Mouse (Mus musculus) bone marrow, adult 2 months (tissue): ENCODE measurements around the gene Itgal. TPM values are rescaled to one million over a fixed set of nuclear protein-coding genes. Genes with fewer than 3 reads are reported as not detected.
"Not testable (repeated sequence)": the region's sequence is repeated elsewhere in the genome, so short reads cannot be mapped to it uniquely, and the experiment has no call there.

Experiments used
- H3K27ac ChIP-seq: fragments of 200-500 bp; 2 replicates; pipeline ENCODE4 v1.5.1; 2012; ENCODE audit warnings: low read depth, mild to moderate bottlenecking, control low read depth, inconsistent platforms, low read length; ENCODE audit not compliant: control insufficient read depth, poor library complexity, insufficient read depth
- H3K4me1 ChIP-seq: fragments of 200-500 bp; 2 replicates; pipeline ENCODE4 v1.6.1; 2011; ENCODE audit warnings: low read length; ENCODE audit not compliant: control insufficient read depth, insufficient read depth
- H3K4me3 ChIP-seq: fragments of 200-500 bp; replicated peaks from 2 replicates; pipeline ENCODE3; 2011; ENCODE audit warnings: mild to moderate bottlenecking, low read depth, low read length, control low read depth; ENCODE audit not compliant: control insufficient read depth
- CTCF ChIP-seq: fragments of 200-500 bp; IDR thresholded peaks from 2 replicates; pipeline ENCODE4 v1.5.1; 2011; ENCODE audit warnings: low read length, control low read depth; ENCODE audit not compliant: control insufficient read depth, insufficient read depth
- POLR2A ChIP-seq: fragments of 200-500 bp; IDR thresholded peaks from 2 replicates; pipeline ENCODE4 v1.6.1; 2011; ENCODE audit warnings: low read depth, mild to moderate bottlenecking, control low read depth, low read length, borderline replicate concordance; ENCODE audit not compliant: control insufficient read depth
- WGBS: fragments of 180-500 bp; shearing (Covaris S2); methylation state at CpG from one replicate; pipeline ENCODE4 v1.1.7; 2018; 5-methylcytosine and 5-hydroxymethylcytosine counted together
- polyA plus RNA-seq: library from polyadenylated mRNA; stranded (reverse); fragments of >200 nt; gene quantifications from 2 replicates; pipeline ENCODE4 v1.2.4, GENCODE M21; 2011; ENCODE audit warnings: low replicate concordance; ENCODE audit not compliant: missing spikeins, insufficient read depth, insufficient read length

The Itgal gene
- polyA plus RNA-seq, 1 experiment = 51.9 TPM

GRCm38 (mm10) chr7:127321106-127321505, 25.0 kb downstream of the Itgal start:
- WGBS = 71% methylated on average over 4 of the region's 4 CpGs
- Histone ChIP-seq H3K4me1 (no peaks in the 10 kb centered on the region), H3K27ac (no peak overlapping the region), H3K4me3 (no peak overlapping the region)
- TF ChIP-seq CTCF = no peak
- no peak for TF ChIP-seq POLR2A

- Histone ChIP-seq H3K4me1 (no peaks in the 10 kb centered on the region), H3K4me3 (no peak overlapping the region), H3K27ac (no peak overlapping the region)
- TF ChIP-seq CTCF (0 out of 2 replicates have a peak, but pooled peaks have one; percentile 30), POLR2A (no peak)
- 48% methylated on average over 5 of the region's 5 CpGs for WGBS
These were observed 26.0 kb downstream of the Itgal start for GRCm38 (mm10) chr7:127322085-127322484.

DNA sequence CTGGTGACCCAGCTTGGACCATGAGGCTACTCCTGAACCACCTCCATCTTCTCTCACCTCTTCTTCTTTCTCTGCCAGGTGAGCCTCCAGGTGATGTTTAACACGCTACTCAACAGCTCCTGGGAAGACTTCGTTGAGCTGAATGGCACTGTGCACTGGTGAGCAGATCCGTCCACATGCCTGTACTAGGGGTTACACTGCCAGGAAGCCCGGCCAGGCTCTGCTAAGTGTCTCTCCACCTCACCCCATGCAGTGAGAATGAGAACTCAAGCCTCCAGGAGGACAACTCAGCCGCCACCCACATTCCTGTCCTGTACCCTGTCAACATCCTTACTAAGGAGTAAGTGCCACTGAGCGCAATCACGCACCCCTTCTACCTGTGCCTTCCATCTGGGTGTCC, 28.9 kb downstream of the Itgal start:
- 85% methylated on average over 7 of the region's 7 CpGs for WGBS
- Histone ChIP-seq H3K4me3 (no peak overlapping the region), H3K4me1 (no peaks in the 10 kb centered on the region), H3K27ac (no peak overlapping the region)
- no peak for TF ChIP-seq CTCF

- no peak for TF ChIP-seq CTCF
- TF ChIP-seq POLR2A = no peak
- Histone ChIP-seq H3K4me1 (no peaks in the 10 kb centered on the region), H3K27ac (no peak overlapping the region), H3K4me3 (no peak overlapping the region)
- WGBS = 84% methylated on average over 8 of the region's 8 CpGs
These were observed 29.5 kb downstream of the Itgal start for GRCm38 (mm10) chr7:127325550-127325949.

DNA sequence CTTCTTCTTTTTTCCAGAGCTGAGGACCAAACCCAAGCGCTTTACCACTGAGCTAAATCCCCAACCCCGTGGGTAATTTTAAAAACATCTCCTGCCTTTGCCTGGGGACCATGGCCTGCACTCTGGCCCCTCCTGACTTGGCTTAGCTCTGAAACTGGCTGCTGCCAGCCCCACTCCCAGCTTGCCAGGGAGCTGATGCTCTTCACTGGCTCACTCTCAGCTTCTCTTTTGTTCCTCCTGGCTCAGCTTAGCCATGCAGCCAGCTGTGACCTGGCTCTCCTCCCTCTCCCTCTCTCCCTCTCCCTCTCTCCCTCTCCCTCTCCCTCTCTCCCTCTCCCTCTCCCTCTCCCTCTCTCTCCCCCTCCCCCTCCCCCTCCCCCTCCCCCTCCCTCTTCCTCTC, 30.6 kb downstream of the Itgal start:
- H3K4me1 ChIP-seq = no peaks in the 10 kb centered on the region
- TF ChIP-seq CTCF = no peak
- TF ChIP-seq POLR2A = no peak
- no peak overlapping the region for H3K4me3 ChIP-seq
- no peak overlapping the region for H3K27ac ChIP-seq
- 82% methylated on average over 2 of the region's 2 CpGs for WGBS

GRCm38 (mm10) chr7:127333240-127333639, 37.2 kb downstream of the Itgal start:
- 78% methylated on average over 6 of the region's 6 CpGs for WGBS
- Histone ChIP-seq H3K4me3 (no peak overlapping the region), H3K27ac (no peak overlapping the region), H3K4me1 (no peaks in the 10 kb centered on the region; the same call in 1 of the 2 replicates)
- TF ChIP-seq POLR2A = no peak
- no peak for TF ChIP-seq CTCF

DNA sequence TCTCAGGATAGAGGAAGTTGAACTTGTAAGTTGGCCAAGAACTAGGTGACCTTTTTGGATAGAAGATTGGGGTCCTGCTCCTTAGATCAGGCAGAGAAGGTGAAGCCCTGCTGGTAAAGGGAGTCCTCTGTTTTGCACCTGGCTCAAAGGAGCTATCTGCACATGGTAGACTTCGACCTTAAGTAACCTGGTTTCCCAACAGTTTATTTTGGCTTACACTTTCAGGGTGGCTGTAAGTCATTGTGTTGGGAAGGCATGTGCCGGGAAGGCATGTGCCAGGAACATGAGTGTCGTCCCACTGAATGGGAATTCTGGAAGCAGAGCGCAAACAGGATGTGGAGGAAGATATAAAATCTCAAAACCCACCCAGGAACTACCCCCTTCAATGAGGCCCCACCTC, 39.5 kb downstream of the Itgal start:
- no peak overlapping the region for H3K27ac ChIP-seq
- WGBS = 83% methylated on average over 4 of the region's 4 CpGs
- no peak for TF ChIP-seq CTCF
- no peak for TF ChIP-seq POLR2A
- no peak overlapping the region for H3K4me3 ChIP-seq
- H3K4me1 ChIP-seq = no peaks in the 10 kb centered on the region; the same call in 1 of the 2 replicates

DNA sequence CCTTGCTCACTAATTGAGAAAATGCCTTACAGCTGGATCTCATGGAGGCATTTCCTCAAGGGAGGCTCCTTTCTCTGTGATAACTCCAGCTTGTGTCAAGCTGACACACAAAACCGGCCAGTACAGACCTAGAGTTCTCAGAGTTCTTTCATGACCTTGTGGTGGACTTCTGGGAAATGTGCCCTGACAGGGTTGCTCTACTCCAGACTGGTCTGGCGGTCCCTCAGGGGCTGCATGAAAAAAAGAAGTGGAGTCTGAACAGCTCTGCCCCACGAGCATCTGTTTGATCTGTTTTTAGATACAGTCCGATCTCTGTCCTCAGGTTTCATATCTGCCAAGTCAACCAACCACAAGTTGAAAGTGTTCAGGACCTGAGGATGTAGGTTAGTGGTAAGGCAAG, 41.6 kb downstream of the Itgal start:
- TF ChIP-seq CTCF (no peak), POLR2A (no peak)
- Histone ChIP-seq H3K27ac (no peak overlapping the region), H3K4me1 (no peaks in the 10 kb centered on the region; the same call in 1 of the 2 replicates), H3K4me3 (no peak overlapping the region)
- 32% methylated on average over 4 of the region's 4 CpGs for WGBS

DNA sequence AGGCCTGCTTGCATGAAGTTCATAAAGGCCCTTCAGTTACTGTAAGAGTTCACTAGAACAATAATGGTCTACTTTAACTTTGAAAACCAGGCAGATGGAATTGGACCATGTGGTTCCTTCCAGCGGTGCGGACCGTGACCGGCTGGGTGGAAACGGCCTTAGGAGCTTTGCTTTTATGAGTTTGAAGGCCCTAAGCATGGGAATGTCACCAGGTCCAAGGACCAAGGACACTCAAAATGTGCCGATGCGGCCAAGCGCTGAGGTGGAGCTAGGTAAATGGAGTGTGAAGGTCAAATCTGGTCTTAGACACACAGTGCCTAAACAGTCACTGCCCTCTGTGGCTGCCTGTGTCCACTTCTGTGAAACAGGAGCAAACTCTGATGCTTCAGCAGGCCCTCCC, 45.3 kb downstream of the Itgal start:
- WGBS = 94% methylated on average over 8 of the region's 8 CpGs
- Histone ChIP-seq H3K27ac (no peak overlapping the region), H3K4me1 (no peaks in the 10 kb centered on the region), H3K4me3 (no peak overlapping the region)
- TF ChIP-seq POLR2A (no peak), CTCF (no peak)

GRCm38 (mm10) chr7:127341861-127342260, 45.8 kb downstream of the Itgal start:
- not testable (repeated sequence) for H3K4me1 ChIP-seq, H3K27ac ChIP-seq, H3K4me3 ChIP-seq
- WGBS = 82% methylated on average over 6 of the region's 6 CpGs
